Mouse (Mus musculus) megakaryocyte-erythroid progenitor cell, adult 5-6 weeks (primary cell): ENCODE measurements at regions not wholly inside any gene's neighbourhood (a gene's known extent, or its start where the extent isn't known, plus 50 kb on each side); places are given as distances from the start of the nearest gene placed in this dataset.

ENCODE experiments used
- ATAC-seq: replicated peaks from 2 replicates; pipeline ENCODE4 v1.8.0; 2016; ENCODE audit warnings: mild to moderate bottlenecking, inconsistent platforms; ENCODE audit not compliant: severe bottlenecking, poor library complexity, low FRiP score, low TSS enrichment

DNA sequence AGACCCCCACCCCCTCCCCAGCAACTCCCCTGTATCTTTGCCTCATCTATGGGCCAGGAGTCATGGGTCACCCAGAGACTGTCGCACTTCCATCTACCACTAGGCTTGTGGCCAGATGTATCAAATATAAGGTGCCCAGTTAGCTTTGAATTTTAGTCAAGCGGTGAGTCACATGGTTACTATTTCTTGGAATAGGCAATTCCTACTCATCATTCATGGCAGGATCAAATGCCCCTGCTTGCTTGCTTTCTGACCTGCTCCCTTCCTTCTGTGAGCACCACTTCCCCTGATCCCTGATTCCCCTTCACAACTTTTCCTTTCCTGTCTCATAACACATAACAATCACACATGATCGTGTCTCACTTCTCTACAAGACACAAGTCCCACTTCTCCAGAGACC lies 288.2 kb upstream of the Jarid2 start:
- no peak for ATAC-seq

DNA sequence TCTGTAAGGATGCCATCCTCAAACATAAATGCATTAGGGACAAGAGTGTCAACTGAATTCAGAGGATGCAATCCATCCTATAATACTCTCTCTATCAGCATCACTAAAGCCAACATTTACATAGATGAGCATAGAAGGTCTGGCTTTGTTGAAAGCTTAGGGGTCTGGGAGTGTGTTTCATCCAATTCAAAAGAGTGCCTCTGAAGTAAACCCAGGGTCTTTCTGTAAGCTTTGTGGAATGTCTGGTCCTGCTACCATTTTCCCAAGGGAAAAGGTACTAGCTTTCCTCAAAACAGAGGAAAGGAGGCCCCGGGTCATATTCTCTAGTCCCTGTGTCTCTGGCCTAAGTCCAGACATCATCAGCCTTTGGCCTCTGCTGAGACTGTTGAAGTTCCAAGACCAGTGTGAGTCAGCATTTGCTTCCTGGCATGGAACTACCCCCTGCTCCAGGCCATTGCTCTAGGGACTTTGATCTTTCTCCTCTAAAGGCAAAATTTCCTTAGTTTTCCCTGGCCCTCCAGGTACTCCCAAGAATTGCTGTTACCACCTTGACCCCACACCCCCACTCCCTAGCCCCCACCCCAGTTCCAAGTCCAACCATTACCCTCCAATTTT lies 280.0 kb upstream of the Jarid2 start:
- ATAC-seq, result no peak

- ATAC-seq, result no peak
Observed at GRCm38 (mm10) chr13:44451224-44451623, 278.1 kb upstream of the Jarid2 start.

DNA sequence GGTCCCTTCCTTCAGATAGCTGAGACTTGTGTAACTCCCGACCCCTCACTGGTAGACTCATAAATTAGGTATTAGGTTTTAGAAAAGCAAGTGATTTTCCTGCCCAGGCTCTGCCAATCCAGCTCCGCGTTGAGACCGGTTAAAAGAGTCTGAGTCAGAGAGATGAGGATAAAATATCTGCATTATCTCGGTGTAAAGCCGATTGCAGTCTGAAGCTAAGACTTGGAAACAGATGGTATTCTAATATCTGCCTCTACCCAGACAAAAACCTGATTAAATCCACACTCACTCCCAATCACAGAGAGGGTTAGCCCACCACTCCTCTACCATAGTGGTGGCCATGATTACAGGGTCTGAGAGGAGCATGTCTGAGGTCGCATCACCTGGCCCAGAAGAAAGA lies 276.1 kb upstream of the Jarid2 start:
- ATAC-seq, result no peak

- ATAC-seq, result no peak
Observed at GRCm38 (mm10) chr13:44454136-44454535, 275.1 kb upstream of the Jarid2 start.

- ATAC-seq, result no peak
Observed at GRCm38 (mm10) chr13:44455193-44455592, 274.1 kb upstream of the Jarid2 start.

DNA sequence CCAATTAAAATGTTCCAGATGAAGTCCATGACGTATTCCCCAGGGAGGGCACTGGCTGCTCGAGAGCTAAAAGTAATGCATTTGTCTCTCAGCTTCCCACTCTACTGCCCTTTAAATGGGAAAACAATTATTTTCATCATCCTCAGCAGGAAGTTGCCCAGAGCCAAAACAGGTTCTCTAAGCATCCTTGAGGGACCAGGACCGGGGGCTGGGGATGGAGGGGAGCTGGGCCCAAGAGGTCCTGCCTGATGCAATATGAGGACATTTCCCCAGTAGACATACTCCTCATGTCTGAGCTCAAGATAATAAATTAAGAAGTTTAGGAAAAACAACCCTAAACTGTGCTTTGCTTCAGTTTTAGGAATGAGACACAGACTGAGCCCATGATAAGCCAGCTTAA lies 270.5 kb upstream of the Jarid2 start:
- no peak for ATAC-seq

GRCm38 (mm10) chr13:44459148-44459547 lies 270.1 kb upstream of the Jarid2 start:
- ATAC-seq, result no peak

DNA sequence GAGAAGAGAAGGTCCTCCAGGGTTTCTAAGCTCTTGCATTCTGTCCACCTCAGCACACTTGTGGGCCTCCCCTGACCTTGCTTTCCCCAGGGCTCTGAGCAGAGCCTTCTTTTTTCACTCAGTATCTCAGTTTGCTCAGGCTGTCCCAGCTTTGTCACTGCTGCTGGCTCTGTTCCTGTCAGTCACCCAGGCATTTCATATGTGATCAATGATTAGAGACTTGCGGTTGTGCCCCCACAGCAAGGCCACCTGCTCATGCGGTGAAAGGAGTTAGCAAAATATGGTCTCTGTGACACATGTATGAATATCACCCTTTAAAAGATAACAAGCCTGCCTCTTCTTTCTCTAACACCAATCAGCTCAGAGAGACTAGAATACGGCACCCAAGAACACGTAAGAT lies 265.6 kb upstream of the Jarid2 start:
- peak; percentile 92 for ATAC-seq

DNA sequence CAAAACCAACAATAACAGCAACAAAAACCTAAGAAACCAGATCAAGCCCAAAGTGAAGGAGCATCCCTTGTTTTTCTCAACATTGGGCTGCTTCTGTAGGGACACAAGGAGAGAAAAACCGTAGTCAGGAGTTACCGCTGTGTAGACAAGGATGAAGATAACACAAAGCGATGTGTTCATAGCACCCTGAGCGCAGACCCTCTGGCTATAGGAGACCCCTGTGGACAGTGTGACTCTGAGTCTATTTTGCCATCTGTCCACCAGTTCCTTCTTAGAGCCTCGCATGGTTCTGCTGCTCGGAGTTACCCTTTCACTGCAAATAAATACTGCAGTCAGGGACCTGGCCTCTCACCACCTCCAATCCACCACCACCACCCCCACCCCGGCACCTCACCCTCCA lies 263.7 kb upstream of the Jarid2 start:
- no peak for ATAC-seq

GRCm38 (mm10) chr13:44468963-44469674 lies 260.2 kb upstream of the Jarid2 start:
- ATAC-seq, result no peak

- ATAC-seq, result no peak
Observed at GRCm38 (mm10) chr13:44469675-44470074, 259.6 kb upstream of the Jarid2 start.

- no peak for ATAC-seq
Observed at GRCm38 (mm10) chr13:44473200-44473599, 256.1 kb upstream of the Jarid2 start.

GRCm38 (mm10) chr13:44476901-44477300 lies 252.4 kb upstream of the Jarid2 start:
- no peak for ATAC-seq

GRCm38 (mm10) chr13:44480128-44480527 lies 249.1 kb upstream of the Jarid2 start:
- no peak for ATAC-seq

DNA sequence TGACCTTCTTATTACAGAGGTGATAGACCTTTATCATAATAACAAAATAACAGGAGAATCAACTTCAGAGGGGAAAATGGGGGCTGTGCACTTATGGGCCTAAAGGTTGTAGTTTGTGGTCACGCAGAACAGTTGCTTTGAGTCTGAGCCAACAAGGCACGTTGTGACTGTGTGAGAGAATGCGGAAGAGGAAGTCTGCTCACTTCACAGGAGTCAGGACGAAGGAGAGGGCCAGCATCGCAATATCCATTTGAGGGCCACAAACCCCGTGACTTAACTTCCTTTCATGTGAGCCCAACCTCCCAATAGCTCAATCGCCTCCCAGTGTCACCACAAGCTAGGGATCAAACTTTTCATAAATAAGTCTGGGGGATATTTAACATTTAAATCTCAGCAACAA lies 246.6 kb upstream of the Jarid2 start:
- no peak for ATAC-seq

DNA sequence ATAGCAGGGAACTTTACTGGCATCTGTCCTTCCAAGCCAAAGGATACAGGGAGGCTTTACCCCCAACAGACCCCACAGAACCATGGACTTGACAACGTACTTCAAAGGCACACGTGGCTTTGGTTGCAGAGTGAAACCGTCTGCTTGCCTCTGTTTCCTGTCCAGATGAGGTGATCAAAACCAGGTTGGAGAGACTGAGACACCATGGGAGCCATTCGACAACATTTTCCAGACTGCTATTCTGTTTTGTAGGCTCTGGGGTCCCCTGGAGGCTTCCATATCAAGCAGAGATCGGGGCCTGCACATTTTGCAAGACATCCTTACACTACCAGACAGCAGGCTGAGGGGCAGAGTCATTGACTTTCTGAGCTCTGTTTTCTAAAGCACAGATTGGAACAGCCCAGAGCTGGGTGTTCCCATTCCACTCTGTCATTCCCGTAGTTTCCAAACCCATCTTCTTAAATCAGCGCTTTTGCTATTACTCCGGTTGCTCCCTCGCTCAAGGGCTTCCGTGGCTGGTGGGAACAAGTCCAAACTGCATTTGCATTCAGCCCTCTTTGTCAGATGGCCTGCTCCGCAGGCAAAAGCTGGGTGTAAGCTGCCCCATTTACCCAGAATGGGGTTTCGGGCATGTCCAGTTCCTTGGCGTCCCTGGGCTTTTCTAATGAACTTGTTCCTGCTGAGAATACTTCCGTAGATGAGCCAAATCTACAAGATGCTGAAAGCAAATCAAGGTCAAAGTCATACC lies 244.5 kb upstream of the Jarid2 start:
- no peak for ATAC-seq

DNA sequence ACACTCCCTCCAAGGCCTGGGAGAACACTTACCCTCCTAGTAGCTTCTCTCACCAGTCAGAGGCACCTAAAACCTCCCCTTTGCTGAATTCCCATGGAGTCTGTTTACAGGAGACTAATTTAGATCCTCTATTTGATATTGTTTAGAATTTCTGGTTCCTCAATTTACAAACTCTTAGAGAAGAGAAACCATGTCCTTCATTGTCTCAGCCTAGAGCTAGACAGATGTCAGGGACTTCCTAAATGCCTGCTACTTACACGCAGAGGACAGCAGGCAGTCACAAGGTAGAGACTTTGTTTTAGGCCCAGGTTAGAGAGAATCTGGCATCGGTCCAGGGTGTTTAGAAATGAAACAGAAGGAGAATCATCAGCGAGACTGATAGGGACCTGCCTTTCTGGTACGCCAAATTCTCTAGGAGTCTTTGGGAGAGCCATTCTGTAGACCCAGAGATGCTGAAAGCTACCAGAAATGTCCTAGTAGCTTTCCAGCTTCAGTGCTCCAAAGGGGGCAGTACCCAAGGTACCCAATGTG lies 238.3 kb upstream of the Jarid2 start:
- ATAC-seq, result no peak

DNA sequence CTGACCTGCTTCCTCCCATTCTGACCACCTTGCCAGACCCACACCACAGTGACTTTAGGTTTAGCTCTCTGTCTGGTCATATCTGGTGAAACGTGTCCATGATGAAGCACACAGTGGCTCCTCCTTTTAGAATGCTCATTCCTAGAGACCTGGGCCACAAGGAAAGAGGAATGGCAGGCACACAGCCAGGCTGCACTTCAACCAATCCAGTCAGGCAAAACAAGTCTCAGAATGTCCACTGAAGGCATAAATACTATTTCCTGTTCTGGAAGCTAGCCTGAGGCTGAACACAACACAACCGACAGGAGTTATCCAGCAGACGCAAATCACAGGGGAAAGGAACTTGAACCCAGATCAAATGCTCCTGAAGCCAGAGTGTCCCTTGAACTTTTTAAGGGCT lies 235.4 kb upstream of the Jarid2 start:
- ATAC-seq, result no peak

- no peak for ATAC-seq
Observed at GRCm38 (mm10) chr13:44495450-44495849, 233.8 kb upstream of the Jarid2 start.

DNA sequence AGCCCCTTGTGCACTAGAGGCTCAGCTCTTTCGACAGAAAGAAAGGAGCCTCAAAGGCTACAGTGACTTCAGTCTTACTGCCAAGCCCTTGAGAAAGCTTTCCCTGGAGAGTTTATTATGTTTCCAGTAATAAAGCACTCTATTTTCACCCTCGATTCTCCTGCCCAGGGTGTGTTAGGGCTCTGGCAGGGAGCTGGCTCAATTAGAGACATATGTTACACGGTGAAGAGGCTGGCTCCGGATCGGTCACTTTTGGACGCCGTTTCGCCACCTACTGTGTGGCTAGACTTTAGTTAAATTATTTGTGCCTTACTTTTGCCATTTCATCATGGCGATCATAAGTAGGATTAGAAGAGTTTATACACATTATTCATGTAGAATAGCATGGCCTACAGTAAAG lies 232.7 kb upstream of the Jarid2 start:
- no peak for ATAC-seq
